Mouse (Mus musculus): ENCODE results near the gene Btnl10.

- no peak for TF ChIP-seq CTCF (IDR thresholded peaks at IDR 0.05; ENCODE audit: borderline replicate concordance, extremely low read depth, insufficient read depth, insufficient read length)
- no peak for TF ChIP-seq POLR2A (IDR thresholded peaks at IDR 0.05; ENCODE audit: borderline replicate concordance, extremely low read depth, insufficient read depth, insufficient read length, poor library complexity, severe bottlenecking)
Observed at GRCm38 (mm10) chr11:58883756-58884155, 34.0 kb upstream of the Btnl10 start.
